In the genomic region with DNA sequence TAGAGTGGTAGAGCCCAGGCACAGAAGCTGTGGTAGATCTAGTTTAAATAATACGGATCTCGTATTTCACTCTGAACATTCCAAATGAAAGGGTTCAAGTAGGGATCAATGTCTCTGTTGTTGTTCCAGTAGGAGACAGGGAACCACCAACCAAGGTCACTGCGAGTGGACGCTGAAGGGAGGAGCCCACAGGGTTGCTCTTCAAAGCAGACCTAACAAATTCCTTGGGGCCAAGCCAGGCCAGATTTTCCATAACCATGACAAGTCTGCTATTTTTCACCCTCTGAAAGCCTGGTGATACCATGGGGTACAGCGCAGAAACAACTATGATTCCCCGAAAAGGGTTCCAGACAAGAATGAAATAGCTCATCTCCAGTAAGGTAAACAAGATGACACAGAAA, we compare ENCODE assay signal across 21 mouse cellular contexts.
DNase-seq lines count a peak whose midpoint lies in the region; ATAC-seq lines count a peak whose summit lies in the region.
"Had no signal": no experiment of that assay in that cellular context is flagged by ENCODE, and none has a peak within 500 bp of the region (broad histone marks: within the 10 kb centered on the region; RNA-seq: fewer than 3 reads in every experiment).

No protein-coding gene starts in this region.

- H3K9ac ChIP-seq in embryonic facial prominence, embryonic 13.5 days, result no peak overlapping the region
- H3K9ac ChIP-seq: embryonic facial prominence, embryonic 12.5 days; forebrain, embryonic 15.5 days; liver, postnatal 0 days had no signal

- H3K4me3 ChIP-seq in embryonic facial prominence, embryonic 13.5 days, result no peak overlapping the region
- no peak overlapping the region for H3K4me3 ChIP-seq in embryonic facial prominence, embryonic 10.5 days
- H3K4me3 ChIP-seq: embryonic facial prominence, embryonic 12.5 days; forebrain, embryonic 15.5 days; layer of hippocampus, adult 2 months had no signal

- no peaks in the 10 kb centered on the region for H3K27me3 ChIP-seq in embryonic facial prominence, embryonic 13.5 days
- no peaks in the 10 kb centered on the region for H3K27me3 ChIP-seq in embryonic facial prominence, embryonic 10.5 days (replicated peaks; ENCODE audit: low read depth, poor library complexity, severe bottlenecking)
- H3K27me3 ChIP-seq: embryonic facial prominence, embryonic 12.5 days; forebrain, embryonic 15.5 days had no signal

- no peak for ATAC-seq in embryonic facial prominence, embryonic 13.5 days (ENCODE audit: insufficient number of reproducible peaks, insufficient read depth, low FRiP score, low TSS enrichment, low read depth)
- ATAC-seq: forebrain, embryonic 15.5 days; hindbrain, postnatal 0 days; intestine, postnatal 0 days; liver, postnatal 0 days; lung, postnatal 0 days had no signal

- H3K36me3 ChIP-seq in embryonic facial prominence, embryonic 13.5 days, result no peaks in the 10 kb centered on the region
- H3K36me3 ChIP-seq in embryonic facial prominence, embryonic 10.5 days (replicated peaks), result no peaks in the 10 kb centered on the region
- H3K36me3 ChIP-seq: embryonic facial prominence, embryonic 12.5 days; forebrain, embryonic 15.5 days had no signal

- no peak for DNase-seq in embryonic facial prominence, embryonic 10.5 days (ENCODE audit: low spot score)
- peak; percentile 10 for DNase-seq in kidney, postnatal 10 days
- DNase-seq in kidney, postnatal 25 days, result no peak
- peak; percentile 89 to 93 for DNase-seq in adrenal gland, adult (ENCODE audit: inconsistent age in 2 of 2, low spot score in 1 of 2)
- peak; percentile 64 for DNase-seq in adrenal gland, postnatal 25 days
- DNase-seq in natural killer cell, adult 2 months (ENCODE audit: low spot score in 2 of 2), result no peak
- no peak for DNase-seq in MN1 (ENCODE audit: low spot score)
- DNase-seq: cerebellum, adult 8-10 months; heart, postnatal 10 days; liver, postnatal 0 days; thymus, postnatal 14 days had no signal

- H3K4me2 ChIP-seq in embryonic facial prominence, embryonic 13.5 days, result no peak overlapping the region
- H3K4me2 ChIP-seq: embryonic facial prominence, embryonic 12.5 days; forebrain, embryonic 15.5 days; heart, embryonic 11.5 days; liver, embryonic 11.5 days; midbrain, embryonic 11.5 days had no signal

- H3K9me3 ChIP-seq in embryonic facial prominence, embryonic 13.5 days, result no peaks in the 10 kb centered on the region
- H3K9me3 ChIP-seq in embryonic facial prominence, embryonic 10.5 days, result no peaks in the 10 kb centered on the region
- H3K9me3 ChIP-seq: embryonic facial prominence, embryonic 12.5 days; forebrain, embryonic 15.5 days had no signal

- peak overlapping the region; percentile 30; the same call in 1 of the 2 replicates for H3K27ac ChIP-seq in embryonic facial prominence, embryonic 13.5 days
- H3K27ac ChIP-seq in embryonic facial prominence, embryonic 10.5 days (replicated peaks), result no peak overlapping the region
- H3K27ac ChIP-seq: embryonic facial prominence, embryonic 12.5 days; forebrain, embryonic 15.5 days; hindbrain, postnatal 0 days; layer of hippocampus, adult 2 months had no signal

- 61% methylated on average over 6 of the region's 6 CpGs for WGBS in embryonic facial prominence, embryonic 13.5 days
- 75% methylated on average over 6 of the region's 6 CpGs for WGBS in embryonic facial prominence, embryonic 10.5 days

- peaks cover 11% of the 10 kb centered on the region for H3K4me1 ChIP-seq in embryonic facial prominence, embryonic 13.5 days
- peaks cover 10% of the 10 kb centered on the region for H3K4me1 ChIP-seq in embryonic facial prominence, embryonic 10.5 days
- H3K4me1 ChIP-seq: forebrain, embryonic 15.5 days had no signal

Comparison
In these comparisons a context has a peak if more than half of its experiments do, and no peak if none do; other contexts are left out.
1. DNase-seq: peak in kidney, postnatal 10 days (single experiment), adrenal gland, adult (2 of 2) and adrenal gland, postnatal 25 days (single experiment); none in embryonic facial prominence, embryonic 10.5 days (single experiment), kidney, postnatal 25 days (0 of 2), natural killer cell, adult 2 months (0 of 2) and MN1 (single experiment).